Mouse (Mus musculus) lung, adult 2 months (tissue): Measurements from ENCODE around the gene Slc30a7. TPM values are rescaled to one million over a fixed set of nuclear protein-coding genes. Genes with fewer than 3 reads are reported as not detected.
A peak's percentile ranks its signal among the peaks of the same experiment; 100 is the strongest.

Source experiments
- DNase-seq: peaks from one replicate; pipeline ENCODE4 v3.0.0; 2022
- H3K4me1 ChIP-seq: fragments of 200-500 bp; 2 replicates; pipeline ENCODE4 v1.6.1; 2011; ENCODE audit warnings: low read length; ENCODE audit not compliant: control insufficient read depth, insufficient read depth
- H3K4me3 ChIP-seq: fragments of 200-500 bp; replicated peaks from 2 replicates; pipeline ENCODE3; 2011; ENCODE audit warnings: low read depth, mild to moderate bottlenecking, control low read depth, low read length; ENCODE audit errors: extremely low read depth
- CTCF ChIP-seq: fragments of 200-500 bp; IDR thresholded peaks from 2 replicates; pipeline ENCODE4 v1.5.1; 2011; ENCODE audit warnings: mild to moderate bottlenecking, low read length, control low read depth; ENCODE audit not compliant: insufficient read depth
- POLR2A ChIP-seq: fragments of 200-500 bp; IDR thresholded peaks from 2 replicates; pipeline ENCODE4 v1.6.1; 2011; ENCODE audit warnings: low read depth, mild to moderate bottlenecking, control low read depth, low read length, borderline replicate concordance; ENCODE audit errors: extremely low read depth
- WGBS: fragments of 180-500 bp; shearing (Covaris S2); methylation state at CpG from one replicate; pipeline ENCODE4 v1.1.7; 2018; 5-methylcytosine and 5-hydroxymethylcytosine counted together
- polyA plus RNA-seq: library from polyadenylated mRNA; depleted of rRNA; stranded (reverse); fragments of >200 nt; gene quantifications from 2 replicates; pipeline ENCODE4 v1.2.3, GENCODE M21; 2012

The Slc30a7 gene
- polyA plus RNA-seq, 1 experiment: 16.2 TPM

GRCm38 (mm10) chr3:115993025-115993424, 14.2 kb downstream of the Slc30a7 start:
- H3K4me1 ChIP-seq: 0 out of 2 replicates have a peak, but pooled peaks cover 2% of the 10 kb centered on the region
- no peak for TF ChIP-seq CTCF
- no peak for TF ChIP-seq POLR2A
- WGBS: 88% methylated on average over 10 of the region's 10 CpGs
- no peak overlapping the region for H3K4me3 ChIP-seq
- DNase-seq: no peak

- DNase-seq: no peak
- TF ChIP-seq CTCF: no peak
- no peak for TF ChIP-seq POLR2A
- Histone ChIP-seq H3K4me3 (no peak overlapping the region), H3K4me1 (0 out of 2 replicates have a peak, but pooled peaks cover 2% of the 10 kb centered on the region)
- WGBS: 81% methylated on average over 4 of the region's 4 CpGs
Measured at GRCm38 (mm10) chr3:115992588-115992987, 14.6 kb downstream of the Slc30a7 start.

- WGBS: 24% methylated on average over 4 of the region's 4 CpGs
- Histone ChIP-seq H3K4me3 (no peak overlapping the region), H3K4me1 (0 out of 2 replicates have a peak, but pooled peaks cover 2% of the 10 kb centered on the region)
- no peak for DNase-seq
- TF ChIP-seq CTCF (no peak), POLR2A (no peak)
Measured at GRCm38 (mm10) chr3:115992103-115992502, 15.1 kb downstream of the Slc30a7 start.

GRCm38 (mm10) chr3:115985183-115985892, 21.9 kb downstream of the Slc30a7 start:
- 50% methylated on average over 9 of the region's 9 CpGs for WGBS
- H3K4me1 ChIP-seq: no peaks in the 10 kb centered on the region
- DNase-seq: no peak
- no peak overlapping the region for H3K4me3 ChIP-seq
- TF ChIP-seq CTCF (no peak), POLR2A (no peak)

GRCm38 (mm10) chr3:115984653-115985052, 22.6 kb downstream of the Slc30a7 start:
- WGBS: 93% methylated on average over 9 of the region's 9 CpGs
- no peak for DNase-seq

GRCm38 (mm10) chr3:115983217-115983616, 24.0 kb downstream of the Slc30a7 start:
- 86% methylated on average over 8 of the region's 8 CpGs for WGBS
- Histone ChIP-seq H3K4me1 (no peaks in the 10 kb centered on the region), H3K4me3 (no peak overlapping the region)
- DNase-seq: no peak
- TF ChIP-seq POLR2A (no peak), CTCF (no peak)

More at GRCm38 (mm10) chr3:115984653-115985052, 22.6 kb downstream of the Slc30a7 start:
- Histone ChIP-seq H3K4me1 (no peaks in the 10 kb centered on the region), H3K4me3 (no peak overlapping the region)
- TF ChIP-seq POLR2A (no peak), CTCF (no peak)

- 8% methylated on average over 1 of the region's 1 CpGs for WGBS
- no peak for DNase-seq
- H3K4me3 ChIP-seq: no peak overlapping the region
- TF ChIP-seq CTCF (peak; percentile 38; the same call in 1 of the 2 replicates), POLR2A (no peak)
- no peaks in the 10 kb centered on the region for H3K4me1 ChIP-seq
Measured at GRCm38 (mm10) chr3:115979000-115979399, 28.2 kb downstream of the Slc30a7 start.

GRCm38 (mm10) chr3:115974995-115975394, 32.2 kb downstream of the Slc30a7 start:
- no peak for TF ChIP-seq POLR2A
- no peak for TF ChIP-seq CTCF
- 95% methylated on average over 10 of the region's 10 CpGs for WGBS
- no peaks in the 10 kb centered on the region for H3K4me1 ChIP-seq
- DNase-seq: no peak
- no peak overlapping the region for H3K4me3 ChIP-seq

GRCm38 (mm10) chr3:115974228-115974627, 33.0 kb downstream of the Slc30a7 start:
- 88% methylated on average over 6 of the region's 6 CpGs for WGBS
- Histone ChIP-seq H3K4me3 (no peak overlapping the region), H3K4me1 (no peaks in the 10 kb centered on the region)
- no peak for DNase-seq
- no peak for TF ChIP-seq CTCF
- TF ChIP-seq POLR2A: no peak

GRCm38 (mm10) chr3:115971891-115972646, 35.1 kb downstream of the Slc30a7 start:
- WGBS: 89% methylated on average over 14 of the region's 14 CpGs
- DNase-seq: no peak
- no peak for TF ChIP-seq CTCF
- TF ChIP-seq POLR2A: no peak
- no peak overlapping the region for H3K4me3 ChIP-seq
- no peaks in the 10 kb centered on the region for H3K4me1 ChIP-seq
